Mouse (Mus musculus) T-helper 2 cell (primary cell): Measurements from ENCODE around the gene Sall4.

Experiments used
- in situ Hi-C: fragments of 300-600 bp; cut with MboI, MseI; formaldehyde crosslinking; loops from one replicate; pipeline ENCODE4 v1.15.1; 2025; ENCODE audit warnings: high pct_unique_total_duplicates

Gene Sall4

GRCm38 (mm10) chr2:168767582-168767981, at the start of gene Sall4:
Gene Sall4, minus strand, starts transcription at chr2:168767943.
- in situ Hi-C loops, result no loop called here

GRCm38 (mm10) chr2:168813243-168813642, 45.5 kb upstream of the Sall4 start:
- in situ Hi-C loops, result no loop called here

DNA sequence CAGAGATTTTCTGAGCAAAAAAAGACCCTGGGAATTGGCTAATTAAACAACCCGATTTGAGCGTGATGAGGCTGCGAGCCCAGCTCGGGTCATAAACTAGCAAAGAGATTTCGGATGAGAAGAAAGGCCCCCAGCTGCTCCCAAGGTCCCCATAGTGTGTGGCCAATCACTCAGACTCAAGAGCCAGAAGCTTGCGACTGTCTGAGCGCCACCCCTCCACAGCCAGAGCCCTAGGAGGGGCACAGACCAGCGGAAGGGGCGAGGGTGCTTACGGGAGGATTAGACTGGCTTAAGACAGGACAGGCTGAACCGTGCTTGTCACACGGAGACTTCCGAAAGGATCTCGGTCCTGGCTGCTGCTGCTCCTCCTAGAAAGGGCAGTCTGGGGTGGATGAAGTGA, 42.2 kb upstream of the Sall4 start:
- in situ Hi-C loops, result no loop called here

DNA sequence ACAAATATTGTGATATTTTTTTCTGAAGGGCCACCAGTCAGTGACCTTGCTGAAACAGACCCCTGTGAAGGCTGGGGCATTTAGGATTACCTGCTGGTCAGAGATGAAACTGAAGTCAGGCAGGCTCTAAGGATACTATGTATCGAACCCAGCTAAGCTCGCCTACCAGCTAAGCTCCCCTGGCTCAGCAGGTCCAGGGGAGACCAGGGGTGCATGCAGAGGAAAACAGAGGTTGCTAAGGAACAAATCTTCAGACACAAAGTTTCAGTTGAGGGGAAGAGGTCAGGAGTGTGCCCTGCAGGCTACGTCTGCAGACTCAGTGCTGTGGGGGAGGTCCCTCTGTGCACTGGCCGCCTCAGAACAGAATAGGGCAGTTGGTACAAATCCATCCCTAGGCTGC, 39.9 kb upstream of the Sall4 start:
- in situ Hi-C loops, result no loop called here

DNA sequence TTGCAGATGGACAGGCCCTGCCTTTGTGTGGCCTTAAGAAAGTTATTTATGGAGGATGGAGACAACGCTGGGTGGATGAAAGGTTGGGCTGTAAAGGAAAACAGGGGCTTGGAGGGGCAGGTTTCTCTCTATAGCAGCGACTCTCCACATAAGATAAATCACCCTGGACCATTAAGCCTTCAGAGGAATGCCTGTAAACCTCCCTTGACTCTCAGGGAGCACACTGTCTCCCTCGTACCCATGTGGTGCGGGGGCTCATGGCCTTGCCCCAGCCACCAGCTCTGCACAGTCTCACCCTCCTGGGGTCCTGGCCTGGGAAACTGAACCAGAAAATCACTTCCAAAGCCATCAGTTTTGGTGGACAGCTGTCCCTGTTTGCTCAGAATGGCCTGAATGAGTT, 36.1 kb upstream of the Sall4 start:
- in situ Hi-C loops, result no loop called here

GRCm38 (mm10) chr2:168799326-168799725, 31.6 kb upstream of the Sall4 start:
- in situ Hi-C loops, result no loop called here

- in situ Hi-C loops, result no loop called here
Observed at GRCm38 (mm10) chr2:168798921-168799320, 31.2 kb upstream of the Sall4 start.

- in situ Hi-C loops, result no loop called here
Observed at GRCm38 (mm10) chr2:168791115-168791802, 23.5 kb upstream of the Sall4 start.

DNA sequence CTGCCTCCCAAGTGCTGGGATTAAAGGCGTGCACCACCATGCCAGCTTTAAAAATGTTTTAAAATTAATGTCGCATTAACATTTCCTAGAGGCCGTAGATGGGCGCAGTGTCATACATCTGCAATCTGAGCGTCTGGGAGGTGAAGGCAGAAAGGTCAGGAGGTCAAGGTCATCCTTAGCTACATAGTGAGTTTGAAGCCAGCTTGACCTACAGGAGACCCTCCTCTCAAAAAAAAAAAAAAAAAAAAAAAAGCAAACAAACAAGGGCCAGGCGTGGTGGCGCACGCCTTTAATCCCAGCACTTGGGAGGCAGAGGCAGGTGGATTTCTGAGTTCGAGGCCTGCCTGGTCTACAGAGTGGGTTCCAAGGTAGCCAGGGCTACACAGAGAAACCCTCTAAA, 18.4 kb upstream of the Sall4 start:
- in situ Hi-C loops, result no loop called here

DNA sequence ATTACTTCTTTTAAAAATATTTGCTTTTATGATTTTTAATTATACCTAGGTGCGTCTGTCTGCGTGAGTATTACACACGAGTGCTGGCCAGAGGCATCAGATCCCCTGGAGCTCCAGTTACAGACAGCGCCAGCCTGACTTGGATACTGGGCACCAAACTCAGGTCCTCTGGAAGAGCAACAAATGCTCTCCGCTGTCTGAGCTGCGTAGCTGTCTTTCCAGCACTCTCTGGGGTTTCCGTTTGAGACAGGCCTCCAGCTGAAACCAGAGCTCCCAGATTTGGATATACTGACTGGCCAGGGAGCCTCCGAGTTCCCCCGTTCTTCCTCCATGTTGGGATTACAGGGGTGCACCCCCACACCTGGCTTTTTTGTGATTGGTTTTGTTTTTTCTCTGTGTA, 12.9 kb upstream of the Sall4 start:
- in situ Hi-C loops, result no loop called here

- in situ Hi-C loops, result no loop called here
Observed at GRCm38 (mm10) chr2:168780024-168780423, 12.3 kb upstream of the Sall4 start.

DNA sequence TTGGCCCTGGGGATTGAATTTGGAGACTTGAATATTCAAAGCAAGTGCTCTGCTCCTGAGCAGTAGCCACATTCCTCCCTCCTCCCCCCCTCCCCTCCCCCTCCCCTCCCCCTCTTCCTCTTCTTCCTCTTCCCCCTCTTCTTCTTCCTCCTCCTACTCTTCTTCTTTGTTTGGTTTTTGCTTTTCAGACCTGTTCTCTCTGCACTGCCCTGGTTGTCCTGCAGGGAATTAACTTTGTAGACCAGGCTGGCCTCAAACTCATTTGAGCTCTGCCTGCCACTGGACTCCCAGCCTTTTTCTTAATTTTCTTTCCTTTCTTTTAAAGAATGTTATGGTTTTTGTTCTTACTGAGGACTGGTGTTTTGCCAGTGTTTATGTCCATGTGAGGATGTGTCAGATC, 9.7 kb upstream of the Sall4 start:
- in situ Hi-C loops, result no loop called here

DNA sequence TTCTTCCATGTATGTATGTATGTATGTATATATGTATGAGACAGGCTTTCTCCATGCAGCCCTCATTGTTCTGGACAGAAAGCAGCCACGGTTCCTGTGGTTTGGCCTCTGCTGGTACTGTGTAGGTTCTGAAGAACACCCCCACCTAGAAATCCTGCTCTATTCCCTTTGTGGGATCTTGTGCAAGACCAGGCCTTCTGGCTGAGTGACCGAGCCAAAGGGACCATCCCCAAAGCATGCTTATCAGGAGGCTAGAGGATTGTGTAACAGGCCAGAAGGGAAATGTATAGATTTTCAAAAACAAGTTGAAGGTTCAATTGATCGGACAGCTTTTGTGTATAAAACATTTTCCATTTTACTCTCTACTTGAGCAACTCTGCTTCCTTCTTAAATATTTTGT, 8.5 kb upstream of the Sall4 start:
- in situ Hi-C loops, result no loop called here

GRCm38 (mm10) chr2:168769259-168769658, 1.5 kb upstream of the Sall4 start:
- in situ Hi-C loops, result no loop called here

DNA sequence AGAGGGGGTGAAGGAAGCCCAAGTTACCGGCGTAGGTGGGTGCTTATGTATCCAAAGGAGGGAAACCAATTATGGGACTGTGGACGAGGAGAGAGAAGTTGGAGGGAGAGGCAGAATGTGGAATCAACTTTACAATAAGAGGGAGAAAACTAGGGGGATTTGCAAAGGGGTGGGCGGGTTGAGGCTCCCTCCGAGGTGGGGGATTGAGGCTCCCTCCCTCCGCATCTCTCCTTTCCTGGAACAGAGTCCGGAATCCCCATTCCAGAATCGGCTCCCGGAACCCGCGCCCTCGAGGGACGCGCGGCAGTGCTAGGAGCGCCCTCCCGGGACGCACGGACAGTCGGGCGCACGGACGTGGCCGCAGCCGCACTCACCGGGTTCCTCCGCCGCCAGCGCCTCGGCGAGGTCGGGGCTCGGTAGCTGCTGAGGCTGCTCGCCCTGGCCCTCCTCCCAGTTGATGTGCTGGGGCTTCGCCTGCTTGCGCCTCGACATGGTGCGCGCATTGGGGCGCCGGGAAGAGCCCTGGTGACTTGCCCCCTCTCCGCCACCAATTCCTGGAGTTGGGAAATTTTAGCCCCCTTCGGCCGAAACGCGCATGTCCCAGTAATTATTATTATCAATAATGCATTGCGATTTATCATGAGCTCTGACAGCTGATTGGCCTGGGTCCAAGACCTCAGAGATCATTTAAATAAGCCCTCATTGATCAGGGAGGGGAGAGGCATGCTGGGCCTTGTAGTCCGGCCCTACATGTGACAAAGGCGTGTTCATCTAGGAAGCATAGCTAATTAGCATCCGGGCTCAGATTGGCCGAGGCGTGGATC, 993 bp downstream of the Sall4 start:
- in situ Hi-C loops, result no loop called here

GRCm38 (mm10) chr2:168765696-168766537, 1.8 kb downstream of the Sall4 start:
- in situ Hi-C loops, result no loop called here

GRCm38 (mm10) chr2:168765065-168765681, 2.6 kb downstream of the Sall4 start:
- in situ Hi-C loops, result no loop called here

DNA sequence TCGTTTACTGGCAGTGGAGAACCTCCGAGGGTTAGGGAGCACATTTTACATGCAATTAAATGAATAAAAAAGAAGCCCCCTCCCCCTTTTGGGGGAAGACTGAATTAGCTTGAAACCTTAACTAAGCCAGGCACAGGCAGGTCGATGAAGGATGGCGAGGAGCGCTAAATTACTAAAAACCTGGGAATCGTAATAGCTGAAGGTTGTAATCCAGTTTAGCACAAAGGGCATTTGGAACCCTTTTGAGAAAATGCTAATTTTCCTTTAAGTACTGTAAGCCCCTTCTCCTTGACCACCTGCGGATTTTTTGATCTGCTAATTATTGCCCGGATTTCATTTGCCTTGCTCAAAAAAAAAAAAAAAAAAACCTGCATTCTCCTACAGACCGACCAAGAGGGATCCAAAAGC, 3.3 kb downstream of the Sall4 start:
- in situ Hi-C loops, result no loop called here

GRCm38 (mm10) chr2:168763785-168764184, 4.0 kb downstream of the Sall4 start:
- in situ Hi-C loops, result no loop called here

DNA sequence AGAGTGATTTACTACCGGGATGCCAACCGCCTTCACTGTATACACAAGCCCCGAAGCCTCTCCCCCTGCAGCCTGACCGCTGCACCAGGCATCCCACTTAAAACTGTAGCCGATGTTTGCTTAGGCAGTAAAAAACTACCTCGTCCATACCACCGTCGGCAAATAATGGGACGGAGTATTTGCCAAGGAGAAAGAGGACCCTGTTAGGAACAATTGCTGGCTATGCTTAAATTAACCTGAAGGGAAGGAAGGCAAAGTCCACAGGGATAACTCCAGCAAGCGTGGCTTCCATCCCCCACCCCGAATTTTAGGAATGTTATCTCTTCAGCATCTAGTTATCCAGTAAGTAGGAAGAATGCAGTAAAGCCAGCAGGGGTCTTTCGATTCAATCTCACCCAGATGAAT, 5.3 kb downstream of the Sall4 start:
- in situ Hi-C loops, result no loop called here

DNA sequence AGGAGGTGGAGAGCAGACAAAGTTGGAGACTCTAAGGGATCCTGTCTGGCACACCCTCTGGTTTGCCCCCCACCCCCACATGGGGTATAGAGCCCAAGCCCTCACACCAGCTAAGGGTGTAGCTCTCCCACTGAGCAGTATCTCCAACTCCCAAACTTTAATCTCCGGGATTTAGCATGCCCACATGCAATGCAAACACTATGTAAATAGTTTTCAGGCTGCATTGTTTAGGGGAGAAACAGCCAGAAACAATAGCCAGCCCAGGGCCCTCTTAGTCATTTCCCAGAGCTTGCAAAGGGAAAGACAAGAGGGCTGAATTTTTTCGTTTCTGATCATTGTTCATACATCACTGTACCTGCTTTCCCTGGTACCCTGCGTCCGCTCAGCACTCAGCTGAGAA, 5.8 kb downstream of the Sall4 start:
- in situ Hi-C loops, result no loop called here

DNA sequence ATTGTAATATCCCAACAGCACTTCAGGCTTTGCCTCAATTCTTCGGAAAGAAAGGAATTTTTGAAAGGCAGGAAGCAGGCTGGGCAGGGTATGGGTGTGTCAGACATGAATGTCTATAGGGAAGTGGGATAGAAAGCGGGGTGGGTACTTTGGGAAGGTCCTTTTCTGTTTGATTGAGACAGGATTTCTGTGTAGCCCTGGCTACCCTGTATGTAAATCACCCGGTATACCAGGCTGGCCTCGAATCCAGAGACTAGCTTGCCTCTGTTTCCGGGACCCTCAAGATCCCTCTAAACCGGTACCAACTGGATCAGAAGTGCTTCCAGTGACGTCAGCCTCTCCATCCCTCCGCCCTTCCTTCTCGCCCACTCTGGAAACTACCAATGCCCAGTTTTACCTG, 6.6 kb downstream of the Sall4 start:
- in situ Hi-C loops, result no loop called here
